Mouse (Mus musculus): Measurements from ENCODE around the gene P3h3. TPM values are rescaled to one million over a fixed set of nuclear protein-coding genes. Genes with fewer than 3 reads are reported as not detected.

P3h3 gene
- total RNA-seq, 2 experiments from 2014 or later: 1.4 to 4.0 TPM

DNA sequence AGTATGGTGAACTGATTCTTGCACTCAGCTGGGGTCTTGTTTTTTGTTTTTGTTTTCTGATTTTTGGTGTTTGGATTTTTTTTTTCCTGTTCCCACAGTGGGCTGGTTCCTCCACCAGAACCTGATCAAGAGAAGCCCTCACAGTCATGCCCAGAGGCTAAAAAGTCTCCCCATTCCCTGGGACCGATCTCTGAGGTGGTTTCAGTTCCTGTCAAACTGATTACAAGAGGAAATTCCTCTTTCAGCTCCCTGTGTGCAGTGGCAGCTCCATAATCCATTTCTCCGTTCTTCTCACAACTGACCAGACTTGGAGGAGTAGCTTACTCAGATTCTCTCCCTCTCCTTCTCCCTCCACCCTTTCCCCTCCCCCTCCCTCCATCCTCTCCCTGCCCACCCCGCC, 16.8 kb upstream of the P3h3 start:
- peak; percentile 80 for ATAC-seq (replicated peaks; ENCODE audit: poor library complexity, severe bottlenecking)

DNA sequence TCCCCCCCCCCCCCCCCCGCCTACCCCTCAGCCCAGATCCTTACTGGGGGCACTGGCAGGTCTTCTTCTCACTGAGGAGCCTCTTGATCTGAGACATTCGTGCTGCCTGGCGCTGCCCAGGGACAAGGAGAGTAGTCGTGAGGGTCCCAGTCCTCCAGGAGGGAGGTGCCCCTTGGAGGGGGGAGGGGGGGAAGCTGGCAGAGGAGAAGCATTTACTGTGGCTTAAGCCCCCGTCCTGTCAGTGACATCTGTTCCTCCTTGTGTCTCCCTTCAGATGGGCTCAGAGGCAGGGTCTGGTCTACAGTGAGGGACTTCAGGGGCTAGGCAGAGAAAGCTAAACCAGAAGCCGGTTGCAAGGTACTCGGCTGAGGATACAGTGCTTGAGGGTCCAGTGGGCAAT, 9.0 kb upstream of the P3h3 start:
- no peak for ATAC-seq (replicated peaks; ENCODE audit: poor library complexity, severe bottlenecking)

DNA sequence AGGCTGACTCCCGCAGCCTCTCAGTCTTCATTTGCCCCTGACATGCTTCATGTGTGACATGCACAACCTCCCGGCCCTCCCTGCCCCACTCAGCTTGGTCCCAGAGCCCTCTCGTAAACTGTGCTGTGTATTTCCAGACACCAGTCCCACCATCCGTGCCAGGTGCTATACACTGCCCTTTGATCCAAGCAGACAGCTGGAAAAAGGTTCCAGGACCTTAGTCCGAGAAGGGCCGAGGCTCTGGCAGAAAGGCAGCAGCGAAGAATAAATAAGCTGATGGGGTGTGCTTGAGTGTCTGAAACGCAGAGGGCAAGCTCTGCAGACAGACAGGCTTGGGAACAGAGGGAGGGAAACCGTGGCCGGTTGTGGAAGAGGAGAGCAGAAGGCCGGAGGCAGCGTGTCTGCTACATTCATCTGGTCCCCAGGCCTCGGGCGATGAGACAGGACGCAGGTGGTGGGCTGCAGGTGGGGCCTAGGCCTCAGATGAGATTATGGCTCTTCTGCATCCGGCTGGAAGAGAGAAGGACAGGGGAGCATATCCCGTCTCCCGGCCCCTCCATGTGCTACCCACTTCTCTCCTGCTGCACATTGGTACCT, 8.3 kb upstream of the P3h3 start:
- ATAC-seq (replicated peaks; ENCODE audit: poor library complexity, severe bottlenecking): no peak

DNA sequence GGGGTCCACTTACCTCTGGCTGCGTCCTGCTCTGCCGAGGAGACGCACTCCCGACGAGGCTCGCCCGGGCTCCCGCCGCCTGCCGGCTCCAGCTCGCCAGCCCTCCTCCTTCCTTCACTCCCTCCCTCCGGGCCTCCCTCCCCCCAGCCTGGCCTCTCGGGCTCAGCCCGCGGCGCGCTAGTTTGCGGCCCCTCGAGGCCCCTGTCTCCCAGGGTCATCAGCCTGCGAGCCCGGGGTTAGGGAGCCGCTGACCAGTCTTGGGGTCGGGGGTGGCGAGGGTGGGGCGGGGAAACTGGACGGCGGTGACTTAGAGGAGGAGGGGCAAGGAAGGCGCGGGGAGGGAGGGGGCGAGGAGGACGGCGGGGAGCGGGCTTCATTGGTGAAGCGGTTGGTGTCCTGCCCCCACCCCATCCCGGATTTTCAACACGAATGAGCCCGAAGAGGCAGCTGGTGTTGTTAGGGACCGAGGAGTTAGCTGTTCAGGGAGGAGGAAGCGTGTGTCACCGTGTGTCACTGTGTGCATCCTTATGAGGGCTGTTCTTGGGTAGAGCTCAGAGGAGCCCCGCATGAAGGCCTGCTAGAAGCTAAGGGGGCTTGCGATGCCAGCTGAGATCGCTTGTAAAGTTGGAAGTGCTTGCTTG, 6.2 kb upstream of the P3h3 start, which contains the start of gene Gpr162:
Gene Gpr162, minus strand, starts transcription at position 326 of the 641 bp plus-strand sequence.
- peak; percentile 54 for ATAC-seq (replicated peaks; ENCODE audit: poor library complexity, severe bottlenecking)

DNA sequence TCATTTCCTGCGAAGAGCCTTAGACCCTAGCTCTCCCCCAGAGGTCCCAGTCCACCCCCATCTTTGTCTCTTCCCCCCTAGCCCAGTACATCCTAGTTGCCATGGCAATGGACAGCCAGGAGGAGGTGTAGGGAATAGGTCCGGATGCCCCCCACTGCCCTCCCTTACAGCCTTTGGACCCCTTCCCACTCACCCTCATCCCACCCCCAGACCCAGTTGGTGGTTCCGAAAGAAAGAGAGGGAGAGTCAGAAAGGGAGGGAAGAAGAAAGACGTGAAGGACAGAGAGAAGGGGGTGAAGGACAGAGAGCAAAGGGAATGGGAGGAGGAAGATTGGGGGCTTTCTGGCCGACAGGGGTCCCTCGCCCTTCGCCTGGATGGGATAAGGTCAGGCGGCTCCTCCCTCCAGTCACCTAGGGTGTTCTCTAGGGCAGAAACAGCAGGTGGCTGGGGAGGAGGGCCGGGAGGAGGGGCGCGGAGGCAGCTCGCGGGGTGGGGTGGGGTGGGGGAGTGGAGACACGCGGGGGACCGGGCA, 5.6 kb upstream of the P3h3 start:
- ATAC-seq (replicated peaks; ENCODE audit: poor library complexity, severe bottlenecking): no peak

DNA sequence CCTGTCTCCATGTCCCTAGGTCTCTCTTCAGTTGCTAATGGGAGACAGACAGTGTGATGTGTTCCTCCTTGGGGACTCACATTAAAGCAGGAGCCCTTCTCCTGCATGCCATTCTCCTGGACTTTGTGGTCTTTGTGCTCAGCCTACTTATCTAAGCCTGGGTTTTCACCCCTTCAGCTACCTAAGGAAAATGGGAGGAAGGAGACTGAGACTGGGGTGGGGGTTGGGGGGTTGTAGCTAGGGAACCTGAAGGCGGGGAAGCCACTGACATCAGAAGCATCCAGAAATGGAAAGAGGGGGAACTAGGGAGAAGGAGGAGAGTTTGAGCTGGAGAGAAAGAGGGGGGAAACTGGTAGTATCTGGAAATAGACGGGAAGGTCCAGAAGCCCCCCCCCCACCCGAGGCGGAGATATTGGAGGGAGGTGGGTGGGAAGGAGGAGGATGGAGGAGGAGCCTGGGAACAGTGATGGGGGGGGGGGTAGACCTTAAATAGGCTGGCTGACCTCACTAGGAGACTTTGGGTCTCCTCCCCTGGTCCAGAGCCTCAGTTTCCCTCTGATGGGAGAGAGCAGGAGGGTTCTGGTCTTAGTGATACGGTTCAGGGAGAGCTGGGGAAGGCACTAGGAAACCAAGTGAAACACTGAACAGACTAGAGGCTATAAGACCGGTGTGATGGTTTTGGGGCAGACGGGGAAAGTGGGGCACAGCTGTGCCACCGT, 5.0 kb upstream of the P3h3 start:
- ATAC-seq (replicated peaks; ENCODE audit: poor library complexity, severe bottlenecking): no peak

DNA sequence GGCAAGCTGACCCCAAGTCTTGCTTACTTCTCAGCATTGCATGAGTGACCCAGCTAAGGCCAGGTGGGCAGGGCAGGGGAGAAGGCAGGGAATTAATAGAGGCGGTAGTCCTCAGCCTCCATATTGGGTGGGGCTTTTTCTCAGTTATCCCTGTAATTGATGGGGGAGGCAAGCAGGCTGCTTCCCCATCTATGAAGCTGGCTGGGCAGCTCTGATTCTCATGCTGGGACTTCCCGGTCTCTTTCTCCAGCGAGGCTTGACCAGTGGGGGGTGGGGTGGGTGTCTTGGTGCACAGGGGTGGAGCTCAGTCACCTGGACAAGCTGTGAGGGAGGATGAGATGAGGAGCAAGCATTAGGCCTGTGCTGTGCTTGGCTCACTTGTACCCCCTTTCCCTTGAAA, 4.2 kb upstream of the P3h3 start:
- ATAC-seq (replicated peaks; ENCODE audit: poor library complexity, severe bottlenecking): no peak

DNA sequence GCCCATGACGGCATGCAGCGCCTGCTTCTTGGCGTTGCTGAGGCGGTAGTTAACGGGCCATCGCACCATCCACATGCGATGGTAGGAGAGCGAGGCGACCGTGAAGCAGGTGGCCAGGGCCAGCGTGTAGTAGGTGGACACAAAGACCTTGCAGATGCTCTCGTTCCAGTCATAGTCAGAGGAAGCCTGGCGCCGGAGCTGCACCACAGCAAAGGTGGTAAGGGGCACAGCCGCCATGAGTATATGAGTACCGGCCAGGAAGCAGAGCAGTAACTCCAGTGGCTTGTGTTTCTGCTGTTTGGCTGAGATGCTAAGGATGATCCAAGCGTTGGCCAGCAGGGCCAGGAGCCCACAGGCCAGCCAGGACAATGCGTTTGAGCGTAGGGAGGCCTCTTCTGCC, 3.7 kb upstream of the P3h3 start:
- no peak for ATAC-seq (replicated peaks; ENCODE audit: poor library complexity, severe bottlenecking)

DNA sequence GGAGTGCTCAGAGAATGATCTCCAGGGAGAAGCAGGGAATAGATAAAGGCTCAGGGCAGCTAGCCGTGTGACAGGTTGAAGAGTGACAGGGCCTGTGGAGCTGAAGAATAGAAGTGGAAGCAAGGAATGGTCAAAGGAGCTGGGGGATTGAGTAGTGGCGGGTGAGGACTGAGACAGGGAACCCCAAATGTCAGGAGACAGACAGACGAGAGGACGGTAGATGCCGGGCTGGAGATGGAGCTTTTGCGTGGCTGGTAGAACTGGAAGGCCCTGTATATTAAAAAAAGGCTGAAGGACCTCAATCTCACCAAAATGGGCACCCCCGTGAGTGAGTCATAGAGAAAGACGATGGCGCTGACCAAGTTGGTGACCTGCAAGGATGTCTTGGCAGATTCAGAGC, 3.0 kb upstream of the P3h3 start:
- ATAC-seq (replicated peaks; ENCODE audit: poor library complexity, severe bottlenecking): no peak

DNA sequence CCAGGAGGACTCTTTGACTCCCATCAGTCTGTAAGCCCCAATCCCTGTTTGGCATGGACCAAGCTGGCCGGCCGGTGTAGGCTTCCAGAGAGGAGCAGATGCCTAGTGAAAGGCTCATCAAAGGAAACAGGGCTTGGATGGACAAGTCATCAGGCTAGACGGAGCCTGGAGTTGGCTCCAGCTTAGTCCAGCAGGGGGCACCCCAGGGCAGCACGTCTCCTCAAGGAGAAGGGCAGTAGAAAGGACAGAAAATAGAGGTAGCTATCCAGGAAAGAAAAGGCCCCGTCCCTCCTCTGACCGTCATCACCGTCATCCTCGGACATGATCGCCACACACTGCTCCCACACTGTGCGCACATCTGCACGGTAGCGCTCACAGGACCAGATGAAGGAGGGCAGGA, 2.2 kb upstream of the P3h3 start:
- ATAC-seq (replicated peaks; ENCODE audit: poor library complexity, severe bottlenecking): peak; percentile 61

DNA sequence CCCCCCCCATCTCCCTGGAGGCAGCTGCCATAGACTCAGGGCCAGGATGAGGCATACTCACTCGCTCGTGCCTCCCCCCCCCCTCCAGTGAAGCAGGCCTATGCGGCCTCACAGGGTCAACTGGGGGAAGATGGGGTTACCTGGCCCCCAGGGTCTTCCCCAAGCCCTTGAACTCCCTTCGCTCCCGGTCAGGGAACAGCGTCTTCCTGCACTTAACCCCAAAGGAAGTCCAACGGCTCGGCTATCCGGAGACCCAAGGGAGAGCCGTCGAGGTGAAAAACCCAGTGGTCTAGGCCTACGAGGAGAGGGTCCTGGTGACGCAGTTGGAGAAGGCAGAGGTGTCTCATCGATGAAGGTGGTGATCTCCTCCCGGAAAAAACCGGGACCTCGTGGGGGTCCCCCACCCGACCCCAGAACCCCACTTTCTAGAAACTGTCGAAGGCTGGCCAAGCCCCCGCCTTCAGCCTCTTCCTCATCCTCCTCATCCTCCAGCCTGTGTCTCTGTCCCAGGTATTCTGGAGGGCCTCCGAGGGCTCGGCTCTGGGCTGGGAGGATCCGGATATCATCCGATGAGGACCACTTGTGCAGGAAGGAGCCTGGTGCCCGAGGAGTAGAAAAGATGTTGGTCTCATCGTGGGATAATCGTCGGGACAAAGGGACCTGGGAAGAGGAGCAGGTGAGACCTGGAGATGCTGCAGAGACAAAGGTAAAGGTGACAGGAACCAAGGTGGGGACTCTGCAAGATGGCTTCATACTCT, 1.2 kb upstream of the P3h3 start:
- no peak for ATAC-seq (replicated peaks; ENCODE audit: poor library complexity, severe bottlenecking)

DNA sequence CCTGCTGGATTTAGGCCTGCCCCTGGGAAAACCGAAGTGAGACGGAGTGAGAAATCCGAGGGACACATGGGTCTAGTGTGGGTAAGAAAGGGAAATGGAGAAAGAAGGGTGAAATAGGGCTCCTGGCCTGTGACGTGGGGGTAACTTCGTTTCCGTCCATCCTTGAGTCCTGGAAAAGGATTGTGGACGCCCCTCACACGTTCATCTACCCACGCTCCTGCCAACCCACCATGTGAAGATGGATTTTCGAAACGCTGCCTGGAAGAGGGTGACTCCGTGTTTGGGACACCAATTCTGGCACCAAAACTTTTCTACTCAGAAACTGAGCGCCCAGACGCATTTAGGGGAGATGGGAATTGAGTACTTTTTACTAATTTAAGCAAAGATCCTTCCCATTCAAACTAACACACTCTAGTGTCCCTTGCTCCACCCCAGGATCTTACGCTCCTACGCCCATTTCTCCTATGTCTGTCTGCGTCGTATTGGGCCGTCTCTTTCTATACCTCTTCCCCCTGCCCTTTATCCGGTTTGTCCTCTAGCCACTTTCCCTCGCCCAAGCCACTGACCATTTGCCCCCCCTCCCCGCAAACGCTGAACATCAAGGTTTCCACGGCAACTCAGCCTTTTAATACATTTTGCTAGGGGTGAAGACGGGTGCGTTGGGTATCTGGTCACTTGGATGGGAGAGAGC, 433 bp upstream of the P3h3 start:
- no peak for ATAC-seq (replicated peaks; ENCODE audit: poor library complexity, severe bottlenecking)

DNA sequence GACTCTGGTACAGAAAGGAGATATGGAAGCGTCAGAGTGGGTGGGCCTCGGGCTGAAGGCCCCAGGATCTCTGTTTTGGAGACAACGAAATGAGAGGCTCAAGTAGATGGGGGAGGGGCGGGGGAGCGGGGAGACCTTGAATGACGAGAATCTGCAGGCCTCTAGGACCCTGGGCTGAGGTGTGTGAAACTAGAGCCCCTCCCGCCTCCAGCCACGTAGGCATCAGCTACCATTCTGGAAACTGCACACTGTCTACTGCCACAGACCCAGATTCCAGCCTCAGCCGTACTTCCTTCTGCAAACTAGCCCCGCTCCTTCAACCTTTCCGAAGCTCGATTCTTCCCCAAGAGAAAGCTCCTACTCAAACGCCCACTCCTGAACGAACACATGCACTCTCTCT, 1.2 kb downstream of the P3h3 start:
- no peak for ATAC-seq (replicated peaks; ENCODE audit: poor library complexity, severe bottlenecking)

DNA sequence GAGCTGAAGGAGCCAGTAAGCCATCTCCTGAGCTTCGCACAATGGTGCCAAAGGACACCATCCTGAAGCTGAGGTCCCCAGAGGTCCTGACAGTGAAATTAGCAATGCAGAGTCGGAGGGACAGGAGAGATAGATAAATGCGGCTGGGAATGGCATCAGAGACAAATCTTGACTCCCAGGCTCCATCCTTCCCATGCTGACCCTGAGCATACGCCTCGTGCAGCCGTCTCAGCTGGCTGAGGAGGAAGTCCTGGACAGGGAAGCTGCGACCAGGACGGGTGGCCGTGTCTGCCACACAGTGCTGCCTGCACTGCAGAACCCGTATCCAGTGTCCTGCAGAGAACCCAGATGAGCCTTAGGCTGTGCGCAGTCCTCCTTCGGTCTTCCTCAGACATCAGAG, 2.9 kb downstream of the P3h3 start:
- ATAC-seq (replicated peaks; ENCODE audit: poor library complexity, severe bottlenecking): no peak

DNA sequence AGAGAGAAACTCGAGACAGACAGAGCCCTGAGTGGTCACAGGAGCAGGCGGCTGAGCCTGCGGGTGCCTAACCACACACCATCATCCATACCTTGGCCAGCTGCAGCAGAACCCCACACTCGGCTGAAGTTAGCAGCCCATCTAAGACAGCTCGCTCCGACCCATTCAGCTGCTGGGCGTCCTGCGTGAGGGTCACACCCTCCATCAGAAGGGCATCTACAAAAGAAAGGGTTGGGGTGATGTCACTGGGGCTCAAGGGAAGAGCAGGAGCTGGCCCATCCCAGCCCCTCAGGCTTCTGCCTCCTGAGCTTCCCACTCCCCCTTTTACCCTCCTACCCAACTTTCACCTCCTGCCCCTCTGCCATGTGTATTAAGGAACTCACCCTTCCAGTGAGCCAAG, 7.0 kb downstream of the P3h3 start:
- ATAC-seq (replicated peaks; ENCODE audit: poor library complexity, severe bottlenecking): no peak

DNA sequence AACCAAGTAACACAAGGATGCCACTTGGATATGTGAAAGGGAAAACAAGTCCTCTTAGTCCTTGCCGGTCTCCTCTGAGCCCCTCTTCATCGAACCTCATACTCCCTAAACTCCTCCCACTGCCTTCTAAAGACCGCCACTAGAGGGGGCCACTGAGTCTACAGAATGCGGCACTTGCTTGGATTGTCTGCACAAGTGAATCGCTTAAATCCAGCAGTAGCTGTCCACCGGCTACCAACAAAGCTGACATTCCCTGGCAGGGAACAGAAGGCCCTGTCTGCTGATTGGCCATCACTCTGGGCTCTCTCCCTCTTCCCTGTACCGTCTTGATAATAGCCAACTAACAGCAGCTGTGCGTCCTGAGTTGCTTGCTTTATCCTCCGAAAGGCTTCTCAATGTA, 10.2 kb downstream of the P3h3 start:
- ATAC-seq (replicated peaks; ENCODE audit: poor library complexity, severe bottlenecking): peak; percentile 96

DNA sequence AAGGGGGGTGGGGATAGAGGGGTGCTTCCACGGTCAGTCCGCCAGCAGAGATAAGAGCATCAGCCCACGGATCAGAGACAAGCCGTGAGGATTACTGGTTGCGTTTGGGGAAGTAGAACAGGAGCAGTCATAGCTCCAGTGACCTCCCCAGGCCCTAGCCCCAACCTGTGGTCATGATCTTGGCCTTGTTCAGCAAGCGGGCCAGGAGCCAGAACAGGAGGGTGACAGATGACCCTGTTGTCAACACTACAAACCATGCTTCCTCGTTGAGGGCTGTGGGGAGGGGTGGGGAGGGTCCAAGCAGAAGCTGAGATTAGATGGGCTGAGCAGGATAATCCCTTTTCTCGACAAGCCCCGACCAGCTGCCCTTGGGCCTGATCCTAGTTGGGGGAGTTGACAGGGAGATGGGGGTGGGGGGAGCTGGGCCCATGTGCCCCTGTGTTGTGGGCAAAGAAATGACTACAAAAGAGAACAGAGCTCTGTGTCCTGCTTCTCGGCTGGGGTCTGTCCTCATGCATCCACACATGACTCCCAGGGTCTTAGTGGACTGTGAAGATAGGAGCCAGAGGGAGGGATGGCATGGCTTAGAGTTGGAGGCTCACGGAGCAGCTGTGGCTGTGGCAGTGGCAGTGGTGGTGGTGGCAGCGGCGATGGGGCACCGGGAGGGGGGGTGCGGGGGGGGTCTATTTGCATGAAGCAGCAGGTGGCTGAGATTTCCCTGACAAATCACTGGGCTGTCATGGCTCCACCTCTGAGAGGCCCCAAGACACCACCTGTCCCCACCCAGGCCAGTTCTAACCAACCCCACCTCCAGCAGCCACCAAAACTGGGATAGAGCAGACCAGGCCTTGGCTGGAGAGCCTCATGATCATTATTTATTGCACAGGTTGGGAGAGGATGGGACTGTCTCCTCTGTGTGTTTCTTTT, 17.0 kb downstream of the P3h3 start, which contains the start of gene Gnb3:
Gene Gnb3, minus strand, starts transcription at position 35 of the 927 bp plus-strand sequence.
- ATAC-seq (replicated peaks; ENCODE audit: poor library complexity, severe bottlenecking): peak; percentile 74

DNA sequence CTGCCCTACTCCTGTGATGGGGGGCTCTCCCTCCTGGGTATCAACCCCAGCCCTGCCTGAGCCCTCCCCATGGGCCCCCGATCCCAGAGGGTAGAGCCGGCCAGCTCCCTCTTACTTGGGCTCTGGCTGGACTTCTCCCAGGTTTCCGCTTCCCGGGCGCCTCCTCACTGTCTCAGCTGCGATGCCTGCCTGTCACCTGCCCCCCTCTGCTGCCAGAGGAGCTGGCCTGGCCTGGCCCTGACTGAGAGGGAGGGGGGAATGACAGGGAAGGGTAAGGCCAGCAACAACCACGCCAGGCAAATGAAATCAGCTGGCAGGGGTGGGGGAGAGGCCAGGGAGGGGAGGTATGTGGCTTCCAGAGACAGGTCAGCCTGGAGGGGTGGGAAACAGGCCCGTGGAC, 17.7 kb downstream of the P3h3 start:
- ATAC-seq (replicated peaks; ENCODE audit: poor library complexity, severe bottlenecking): no peak

DNA sequence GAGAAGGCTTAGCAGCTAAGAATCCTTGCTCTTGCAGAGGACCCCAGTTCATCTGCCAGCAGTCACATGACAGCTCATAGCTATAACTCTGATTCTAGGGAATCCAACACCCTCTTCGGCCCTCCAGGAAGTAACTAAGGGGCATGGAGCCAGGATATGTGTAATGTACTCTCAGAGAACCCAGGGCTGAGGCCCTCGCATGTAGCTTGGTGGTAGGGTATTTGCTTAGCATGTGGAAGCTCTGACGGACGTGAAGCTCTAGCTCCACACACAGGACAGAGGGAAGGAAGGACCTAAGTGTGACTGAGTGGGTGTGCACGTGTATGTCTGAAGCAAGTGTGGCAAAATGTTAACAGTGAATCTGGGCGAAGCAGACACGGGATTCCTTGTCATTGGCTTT, 21.1 kb downstream of the P3h3 start:
- no peak for ATAC-seq (replicated peaks; ENCODE audit: poor library complexity, severe bottlenecking)
